Mouse (Mus musculus): ENCODE data around the gene Ascl5. TPM values are rescaled to one million over a fixed set of nuclear protein-coding genes. Genes with fewer than 3 reads are reported as not detected.

The Ascl5 gene
- total and polyA plus RNA-seq, 2 experiments from 2014 or later, result not detected

GRCm38 (mm10) chr1:136051465-136051864 lies 861 bp downstream of the Ascl5 start:
- WGBS, result 0% methylated on average over 6 of the region's 6 CpGs
- no peaks in the 10 kb centered on the region for H3K36me3 ChIP-seq (replicated peaks; ENCODE audit: control insufficient read depth, insufficient read depth, low read length)
- no peaks in the 10 kb centered on the region for H3K4me1 ChIP-seq (ENCODE audit: control insufficient read depth, insufficient read depth)
- peaks cover 57% of the 10 kb centered on the region for H3K27me3 ChIP-seq (ENCODE audit: control insufficient read depth, insufficient read depth, low read length)
- peak overlapping the region; percentile 25; the same call in 1 of the 2 replicates for H3K4me3 ChIP-seq (ENCODE audit: low read depth, low read length)
- TF ChIP-seq EP300 (IDR thresholded peaks at IDR 0.05; ENCODE audit: low read depth), result no peak
- peak; percentile 92 for TF ChIP-seq CTCF (IDR thresholded peaks at IDR 0.05; ENCODE audit: low read depth)
- no peak overlapping the region for H3K9ac ChIP-seq (replicated peaks; ENCODE audit: low read depth, low read length)
- no peak overlapping the region for H3K27ac ChIP-seq (ENCODE audit: low read depth)
- H3K9me3 ChIP-seq (replicated peaks; ENCODE audit: control insufficient read depth, low read length), result no peaks in the 10 kb centered on the region
- ATAC-seq (ENCODE audit: insufficient read depth, low read depth) (peak; percentile 80), DNase-seq (ENCODE audit: low spot score) (peak; percentile 92)
- peak overlapping the region; percentile 29; the same call in 1 of the 2 replicates for H3K4me2 ChIP-seq (ENCODE audit: low read depth, low read length)

GRCm38 (mm10) chr1:136052547-136052946 lies 1.9 kb downstream of the Ascl5 start, which contains the start of gene Cacna1s:
Gene Cacna1s, plus strand, starts transcription at chr1:136052750.
- no peak for ATAC-seq (ENCODE audit: insufficient read depth, low read depth)
- no peak for DNase-seq (ENCODE audit: low spot score)
- H3K9me3 ChIP-seq (replicated peaks; ENCODE audit: control insufficient read depth, low read length), result no peaks in the 10 kb centered on the region
- H3K27ac ChIP-seq (ENCODE audit: low read depth), result no peak within 1 kb of the TSS
- no peaks in the 10 kb centered on the region for H3K4me1 ChIP-seq (ENCODE audit: control insufficient read depth, insufficient read depth)
- no peak within 1 kb of the TSS for H3K4me3 ChIP-seq (ENCODE audit: low read depth, low read length)
- H3K36me3 ChIP-seq (replicated peaks; ENCODE audit: control insufficient read depth, insufficient read depth, low read length), result no peaks in the 10 kb centered on the region
- H3K4me2 ChIP-seq (ENCODE audit: low read depth, low read length), result no peak within 1 kb of the TSS
- peaks cover 51% of the 10 kb centered on the region for H3K27me3 ChIP-seq (ENCODE audit: control insufficient read depth, insufficient read depth, low read length)
- no peak within 1 kb of the TSS for H3K9ac ChIP-seq (replicated peaks; ENCODE audit: low read depth, low read length)
- TF ChIP-seq CTCF (IDR thresholded peaks at IDR 0.05; ENCODE audit: low read depth), result no peak
- WGBS, result 44% methylated on average over 11 of the region's 11 CpGs

GRCm38 (mm10) chr1:136055771-136056170 lies 5.2 kb downstream of the Ascl5 start:
- 88% methylated on average over 3 of the region's 3 CpGs for WGBS
- H3K4me2 ChIP-seq (ENCODE audit: low read depth, low read length), result no peak overlapping the region
- H3K27ac ChIP-seq (ENCODE audit: low read depth), result no peak overlapping the region
- ATAC-seq (ENCODE audit: insufficient read depth, low read depth), result no peak
- peaks cover 21% of the 10 kb centered on the region for H3K27me3 ChIP-seq (ENCODE audit: control insufficient read depth, insufficient read depth, low read length)
- no peak for TF ChIP-seq CTCF (IDR thresholded peaks at IDR 0.05; ENCODE audit: low read depth)
- no peaks in the 10 kb centered on the region for H3K9me3 ChIP-seq (replicated peaks; ENCODE audit: control insufficient read depth, low read length)
- no peaks in the 10 kb centered on the region for H3K4me1 ChIP-seq (ENCODE audit: control insufficient read depth, insufficient read depth)
- H3K9ac ChIP-seq (replicated peaks; ENCODE audit: low read depth, low read length), result no peak overlapping the region
- DNase-seq (ENCODE audit: low spot score), result no peak
- H3K4me3 ChIP-seq (ENCODE audit: low read depth, low read length), result no peak overlapping the region
- H3K36me3 ChIP-seq (replicated peaks; ENCODE audit: control insufficient read depth, insufficient read depth, low read length), result no peaks in the 10 kb centered on the region

GRCm38 (mm10) chr1:136058594-136058993 lies 8.0 kb downstream of the Ascl5 start:
- Histone ChIP-seq H3K4me3 (ENCODE audit: low read depth, low read length) (no peak overlapping the region), H3K4me1 (ENCODE audit: control insufficient read depth, insufficient read depth) (no peaks in the 10 kb centered on the region), H3K27me3 (ENCODE audit: control insufficient read depth, insufficient read depth, low read length) (no peaks in the 10 kb centered on the region), H3K4me2 (ENCODE audit: low read depth, low read length) (no peak overlapping the region), H3K9ac (replicated peaks; ENCODE audit: low read depth, low read length) (no peak overlapping the region), H3K36me3 (replicated peaks; ENCODE audit: control insufficient read depth, insufficient read depth, low read length) (no peaks in the 10 kb centered on the region), H3K27ac (ENCODE audit: low read depth) (no peak overlapping the region), H3K9me3 (replicated peaks; ENCODE audit: control insufficient read depth, low read length) (no peaks in the 10 kb centered on the region)
- TF ChIP-seq CTCF (IDR thresholded peaks at IDR 0.05; ENCODE audit: low read depth) (no peak), EP300 (IDR thresholded peaks at IDR 0.05; ENCODE audit: low read depth) (no peak)
- DNase-seq (ENCODE audit: low spot score) (no peak), ATAC-seq (ENCODE audit: insufficient read depth, low read depth) (no peak)
- WGBS, result 49% methylated on average over 3 of the region's 3 CpGs

- ATAC-seq (ENCODE audit: insufficient read depth, low read depth), result no peak
- H3K36me3 ChIP-seq (replicated peaks; ENCODE audit: control insufficient read depth, insufficient read depth, low read length), result no peaks in the 10 kb centered on the region
- H3K27me3 ChIP-seq (ENCODE audit: control insufficient read depth, insufficient read depth, low read length), result no peaks in the 10 kb centered on the region; the same call in 1 of the 2 replicates
- no peak for DNase-seq (ENCODE audit: low spot score)
- no peak overlapping the region for H3K9ac ChIP-seq (replicated peaks; ENCODE audit: low read depth, low read length)
- H3K9me3 ChIP-seq (replicated peaks; ENCODE audit: control insufficient read depth, low read length), result no peaks in the 10 kb centered on the region
- TF ChIP-seq CTCF (IDR thresholded peaks at IDR 0.05; ENCODE audit: low read depth) (no peak), EP300 (IDR thresholded peaks at IDR 0.05; ENCODE audit: low read depth) (no peak)
- H3K4me3 ChIP-seq (ENCODE audit: low read depth, low read length), result no peak overlapping the region
- 64% methylated on average over 9 of the region's 9 CpGs for WGBS
- H3K27ac ChIP-seq (ENCODE audit: low read depth), result no peak overlapping the region
- H3K4me2 ChIP-seq (ENCODE audit: low read depth, low read length), result no peak overlapping the region
- no peaks in the 10 kb centered on the region for H3K4me1 ChIP-seq (ENCODE audit: control insufficient read depth, insufficient read depth)
Observed at GRCm38 (mm10) chr1:136061041-136061789, 10.6 kb downstream of the Ascl5 start.

GRCm38 (mm10) chr1:136061790-136062141 lies 11.2 kb downstream of the Ascl5 start:
- H3K9me3 ChIP-seq (replicated peaks; ENCODE audit: control insufficient read depth, low read length), result no peaks in the 10 kb centered on the region
- H3K27me3 ChIP-seq (ENCODE audit: control insufficient read depth, insufficient read depth, low read length), result no peaks in the 10 kb centered on the region; the same call in 1 of the 2 replicates
- DNase-seq (ENCODE audit: low spot score) (no peak), ATAC-seq (ENCODE audit: insufficient read depth, low read depth) (no peak)
- no peak overlapping the region for H3K4me3 ChIP-seq (ENCODE audit: low read depth, low read length)
- no peaks in the 10 kb centered on the region for H3K4me1 ChIP-seq (ENCODE audit: control insufficient read depth, insufficient read depth)
- no peak overlapping the region for H3K9ac ChIP-seq (replicated peaks; ENCODE audit: low read depth, low read length)
- no peak for TF ChIP-seq EP300 (IDR thresholded peaks at IDR 0.05; ENCODE audit: low read depth)
- no peak for TF ChIP-seq CTCF (IDR thresholded peaks at IDR 0.05; ENCODE audit: low read depth)
- WGBS, result 83% methylated on average over 7 of the region's 7 CpGs
- H3K36me3 ChIP-seq (replicated peaks; ENCODE audit: control insufficient read depth, insufficient read depth, low read length), result no peaks in the 10 kb centered on the region
- no peak overlapping the region for H3K4me2 ChIP-seq (ENCODE audit: low read depth, low read length)
- no peak overlapping the region for H3K27ac ChIP-seq (ENCODE audit: low read depth)

All from heart, postnatal 0 days (tissue).